Mouse (Mus musculus) kidney, postnatal 10 days (tissue): ENCODE data around the gene Gm17416.

Source experiments
- DNase-seq: peaks from one replicate; pipeline ENCODE4 v3.0.0; 2021; ENCODE audit warnings: mixed read lengths

Gene Gm17416

GRCm38 (mm10) chr2:152607746-152608145, 38.6 kb downstream of the Gm17416 start:
- no peak for DNase-seq

- no peak for DNase-seq
These were observed 39.6 kb downstream of the Gm17416 start for GRCm38 (mm10) chr2:152608719-152609118.

GRCm38 (mm10) chr2:152612193-152612592, 43.1 kb downstream of the Gm17416 start:
- no peak for DNase-seq

GRCm38 (mm10) chr2:152615563-152615962, 46.4 kb downstream of the Gm17416 start:
- DNase-seq = peak; percentile 71

- DNase-seq = no peak
These were observed 47.3 kb downstream of the Gm17416 start for GRCm38 (mm10) chr2:152616470-152616869.

GRCm38 (mm10) chr2:152617374-152617773, 48.2 kb downstream of the Gm17416 start:
- no peak for DNase-seq
